Mouse (Mus musculus) lung, postnatal 10 days (tissue): ENCODE measurements around the gene Rap2b.
A peak's percentile ranks its signal among the peaks of the same experiment; 100 is the strongest.

ENCODE experiments used
- DNase-seq: peaks from one replicate; pipeline ENCODE4 v3.0.0; 2021

Gene Rap2b

GRCm38 (mm10) chr3:61361338-61361737 is at the start of gene Rap2b:
TSS of gene Rap2b (plus strand) at chr3:61361638.
- no peak for DNase-seq

DNA sequence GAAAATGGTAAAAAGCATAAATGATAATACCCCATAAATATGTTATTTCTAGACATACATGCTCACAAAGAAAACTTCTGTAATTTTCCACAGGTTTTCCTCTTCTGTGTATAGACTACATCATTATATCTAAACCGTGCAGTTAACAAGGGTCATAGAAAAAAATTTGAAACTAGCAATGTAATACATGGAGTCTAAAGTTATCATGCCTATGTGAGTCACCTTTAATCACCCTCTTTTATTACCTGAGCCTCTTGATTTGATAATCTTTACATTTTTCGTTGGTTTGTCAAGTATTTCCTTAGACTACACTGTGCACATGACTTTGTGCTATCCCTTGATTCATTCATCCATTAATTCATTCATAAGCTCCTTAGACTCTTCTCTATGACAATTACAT is 46.4 kb upstream of the Rap2b start:
- DNase-seq: no peak

GRCm38 (mm10) chr3:61320031-61320430 is 41.4 kb upstream of the Rap2b start:
- DNase-seq: no peak

GRCm38 (mm10) chr3:61321632-61322031 is 39.8 kb upstream of the Rap2b start:
- no peak for DNase-seq

DNA sequence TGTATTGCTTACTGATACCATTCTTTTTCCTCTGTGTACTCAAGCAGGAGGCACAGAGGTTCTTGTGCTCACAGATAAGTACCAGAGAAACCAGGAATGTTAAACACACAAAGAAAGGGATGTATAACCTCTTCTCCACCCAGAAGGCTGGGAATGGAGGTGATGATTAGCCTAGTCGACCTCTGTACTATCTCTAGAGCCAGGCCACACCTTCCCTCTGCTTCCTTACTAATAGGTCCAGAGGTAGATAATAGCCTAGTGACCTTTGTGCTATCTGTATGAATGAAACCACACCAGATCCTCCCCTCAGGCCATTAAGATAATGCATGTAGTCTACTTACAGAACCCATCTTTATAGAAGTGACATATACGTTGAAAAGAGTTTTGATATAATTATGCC is 25.2 kb upstream of the Rap2b start:
- DNase-seq: no peak

- DNase-seq: no peak
Measured at GRCm38 (mm10) chr3:61337230-61337629, 24.2 kb upstream of the Rap2b start.

- no peak for DNase-seq
Measured at GRCm38 (mm10) chr3:61340321-61340720, 21.1 kb upstream of the Rap2b start.

- no peak for DNase-seq
Measured at GRCm38 (mm10) chr3:61344031-61344430, 17.4 kb upstream of the Rap2b start.

GRCm38 (mm10) chr3:61345636-61346035 is 15.8 kb upstream of the Rap2b start:
- no peak for DNase-seq

- no peak for DNase-seq
Measured at GRCm38 (mm10) chr3:61348036-61348614, 13.3 kb upstream of the Rap2b start.

GRCm38 (mm10) chr3:61349433-61349832 is 12.0 kb upstream of the Rap2b start:
- no peak for DNase-seq

GRCm38 (mm10) chr3:61355464-61355863 is 6.0 kb upstream of the Rap2b start:
- no peak for DNase-seq

- DNase-seq: peak; percentile 25
Measured at GRCm38 (mm10) chr3:61358107-61358506, 3.3 kb upstream of the Rap2b start.

GRCm38 (mm10) chr3:61358756-61359293 is 2.6 kb upstream of the Rap2b start:
- no peak for DNase-seq

GRCm38 (mm10) chr3:61362821-61363160 is 1.4 kb downstream of the Rap2b start:
- DNase-seq: no peak

GRCm38 (mm10) chr3:61363161-61363988 is 1.9 kb downstream of the Rap2b start:
- DNase-seq: peak; percentile 96

GRCm38 (mm10) chr3:61363989-61364660 is 2.7 kb downstream of the Rap2b start:
- DNase-seq: peak; percentile 94

GRCm38 (mm10) chr3:61364661-61364977 is 3.2 kb downstream of the Rap2b start:
- no peak for DNase-seq

DNA sequence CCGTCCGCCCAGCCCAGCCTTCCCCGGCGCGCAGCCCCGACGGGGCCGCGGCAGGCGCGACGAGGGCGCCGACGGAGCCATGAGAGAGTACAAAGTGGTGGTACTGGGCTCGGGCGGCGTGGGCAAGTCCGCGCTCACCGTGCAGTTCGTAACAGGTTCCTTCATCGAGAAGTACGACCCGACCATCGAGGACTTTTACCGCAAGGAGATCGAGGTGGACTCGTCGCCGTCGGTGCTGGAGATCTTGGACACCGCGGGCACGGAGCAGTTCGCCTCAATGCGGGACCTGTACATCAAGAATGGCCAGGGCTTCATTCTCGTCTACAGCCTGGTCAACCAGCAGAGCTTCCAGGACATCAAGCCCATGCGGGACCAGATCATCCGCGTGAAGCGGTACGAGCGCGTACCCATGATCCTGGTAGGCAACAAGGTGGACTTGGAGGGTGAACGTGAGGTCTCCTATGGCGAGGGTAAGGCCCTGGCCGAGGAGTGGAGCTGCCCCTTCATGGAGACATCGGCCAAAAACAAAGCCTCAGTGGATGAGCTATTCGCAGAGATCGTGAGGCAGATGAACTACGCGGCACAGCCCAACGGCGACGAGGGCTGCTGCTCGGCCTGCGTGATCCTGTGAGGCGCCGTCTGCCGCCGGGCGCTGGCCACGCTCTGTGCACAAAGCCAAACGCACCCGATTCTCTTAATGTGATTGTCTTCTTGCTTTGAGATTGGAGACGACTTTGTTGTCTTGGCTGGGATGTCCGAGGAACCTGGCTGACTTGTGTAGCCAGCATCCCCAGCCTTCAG is 3.7 kb downstream of the Rap2b start:
- peak; percentile 46 for DNase-seq

GRCm38 (mm10) chr3:61365779-61366373 is 4.4 kb downstream of the Rap2b start, which contains the start of gene B430305J03Rik:
TSS of gene B430305J03Rik (minus strand) at chr3:61365951.
- DNase-seq: peak; percentile 19

DNA sequence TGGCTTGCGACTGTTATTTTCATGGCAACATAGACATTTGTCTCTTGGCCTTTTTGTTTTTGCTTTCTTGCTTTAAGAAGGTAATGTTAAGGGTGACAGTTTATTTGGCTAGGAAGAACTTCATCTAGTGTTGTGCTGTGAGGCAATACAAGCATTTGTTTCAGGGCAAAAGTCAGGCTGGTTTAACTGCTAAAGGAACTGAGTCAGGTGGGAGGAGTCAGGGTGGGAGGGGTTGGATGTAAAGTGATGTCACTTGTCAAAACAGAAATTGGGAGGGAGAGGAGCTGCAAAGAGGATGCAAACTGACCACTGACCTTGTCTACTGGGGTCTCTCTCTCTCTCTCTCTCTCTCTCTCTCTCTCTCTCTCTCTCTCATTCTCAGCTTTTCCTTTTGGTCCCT is 7.0 kb downstream of the Rap2b start:
- peak; percentile 4 for DNase-seq

GRCm38 (mm10) chr3:61376001-61376400 is 14.6 kb downstream of the Rap2b start:
- no peak for DNase-seq

DNA sequence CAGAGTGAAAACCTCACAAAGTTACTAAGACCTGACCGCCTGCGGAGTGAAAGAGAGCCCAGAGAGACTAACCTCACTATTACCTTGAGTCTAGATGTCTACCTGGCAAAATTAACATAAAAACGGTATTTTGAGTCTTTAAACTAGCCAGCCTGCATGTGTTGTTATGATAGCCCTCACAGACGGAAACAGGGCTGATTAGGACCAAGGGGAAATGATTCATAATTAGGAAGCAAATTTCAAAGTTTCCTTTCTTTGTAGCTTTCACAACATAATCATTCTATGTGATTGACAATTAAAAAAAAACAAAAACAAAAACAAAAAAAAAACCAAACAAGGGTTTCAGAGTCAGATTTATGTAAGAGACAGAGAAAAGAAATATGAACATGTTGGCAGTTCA is 24.9 kb downstream of the Rap2b start:
- no peak for DNase-seq
